In genomic region chr5:112215801-112216251, GRCm38 (mm10) we compare ENCODE assay signal across 9 mouse cellular contexts. TPM values are rescaled to one million over a fixed set of nuclear protein-coding genes. Genes with fewer than 3 reads are reported as not detected.
DNase-seq lines count a peak whose midpoint lies in the region; ATAC-seq lines count a peak whose summit lies in the region.
"Had no signal": no experiment of that assay in that cellular context is flagged by ENCODE, and none has a peak within 500 bp of the region (broad histone marks: within the 10 kb centered on the region; RNA-seq: fewer than 3 reads in every experiment).

No protein-coding gene starts in this region.

- ATAC-seq in kidney, embryonic 16.5 days (ENCODE audit: low FRiP score, low TSS enrichment): no peak
- no peak for ATAC-seq in embryonic facial prominence, embryonic 12.5 days (ENCODE audit: insufficient number of reproducible peaks, insufficient read depth, low FRiP score, low TSS enrichment)
- ATAC-seq in midbrain, embryonic 13.5 days: no peak

- H3K4me3 ChIP-seq in kidney, embryonic 16.5 days (ENCODE audit: low read length): peak overlapping the region; percentile 18
- 0 out of 2 replicates have a peak overlapping the region, but pooled peaks have one; percentile 2 for H3K4me3 ChIP-seq in embryonic facial prominence, embryonic 12.5 days
- H3K4me3 ChIP-seq in hindbrain, embryonic 10.5 days: peak overlapping the region; percentile 36
- 0 out of 2 replicates have a peak overlapping the region, but pooled peaks have one; percentile 0 for H3K4me3 ChIP-seq in midbrain, embryonic 13.5 days (replicated peaks)

- WGBS in kidney, embryonic 16.5 days: 45% methylated on average over 9 of the region's 9 CpGs
- WGBS in embryonic facial prominence, embryonic 12.5 days: 25% methylated on average over 9 of the region's 9 CpGs
- WGBS in hindbrain, embryonic 10.5 days: 25% methylated on average over 9 of the region's 9 CpGs
- 14% methylated on average over 9 of the region's 9 CpGs for WGBS in midbrain, embryonic 13.5 days

- H3K27ac ChIP-seq in kidney, embryonic 16.5 days (ENCODE audit: low read length): peak overlapping the region; percentile 68
- peak overlapping the region; percentile 52 for H3K27ac ChIP-seq in embryonic facial prominence, embryonic 12.5 days
- H3K27ac ChIP-seq in hindbrain, embryonic 10.5 days: peak overlapping the region; percentile 86
- H3K27ac ChIP-seq in midbrain, embryonic 13.5 days: peak overlapping the region; percentile 92

- peaks cover 11% of the 10 kb centered on the region for H3K4me1 ChIP-seq in kidney, embryonic 16.5 days (ENCODE audit: insufficient read depth, low read length)
- H3K4me1 ChIP-seq in embryonic facial prominence, embryonic 12.5 days: peaks cover 25% of the 10 kb centered on the region
- peaks cover 90% of the 10 kb centered on the region for H3K4me1 ChIP-seq in hindbrain, embryonic 10.5 days (replicated peaks)
- peaks cover 83% of the 10 kb centered on the region for H3K4me1 ChIP-seq in midbrain, embryonic 13.5 days (replicated peaks)

- H3K9me3 ChIP-seq in kidney, embryonic 16.5 days (ENCODE audit: low read length): no peaks in the 10 kb centered on the region
- H3K9me3 ChIP-seq in embryonic facial prominence, embryonic 12.5 days: no peaks in the 10 kb centered on the region
- no peaks in the 10 kb centered on the region for H3K9me3 ChIP-seq in hindbrain, embryonic 10.5 days
- no peaks in the 10 kb centered on the region for H3K9me3 ChIP-seq in midbrain, embryonic 13.5 days

- peak overlapping the region; percentile 36 for H3K4me2 ChIP-seq in kidney, embryonic 16.5 days (replicated peaks; ENCODE audit: low read depth, low read length)
- H3K4me2 ChIP-seq in embryonic facial prominence, embryonic 12.5 days (replicated peaks): peak overlapping the region; percentile 34
- H3K4me2 ChIP-seq in midbrain, embryonic 13.5 days (replicated peaks): peak overlapping the region; percentile 27

- no peak for DNase-seq in kidney, adult 9 months
- DNase-seq in hindbrain, embryonic 10.5 days (ENCODE audit: low spot score): peak; percentile 40
- no peak for DNase-seq in gastrocnemius, postnatal 10 days
- no peak for DNase-seq in urinary bladder, postnatal 36 days (ENCODE audit: low spot score in 2 of 2)
- DNase-seq in thymus, adult 18-20 months: no peak

- no peaks in the 10 kb centered on the region for H3K27me3 ChIP-seq in kidney, embryonic 16.5 days (ENCODE audit: insufficient read depth, low read length)
- 0 out of 2 replicates have a peak, but pooled peaks cover 3% of the 10 kb centered on the region for H3K27me3 ChIP-seq in embryonic facial prominence, embryonic 12.5 days
- H3K27me3 ChIP-seq in hindbrain, embryonic 10.5 days (ENCODE audit: insufficient read depth, poor library complexity, severe bottlenecking): no peaks in the 10 kb centered on the region
- no peaks in the 10 kb centered on the region for H3K27me3 ChIP-seq in midbrain, embryonic 13.5 days

- peak overlapping the region; percentile 55 for H3K9ac ChIP-seq in kidney, embryonic 16.5 days (replicated peaks; ENCODE audit: low read length)
- H3K9ac ChIP-seq in embryonic facial prominence, embryonic 12.5 days: peak overlapping the region; percentile 15; the same call in 1 of the 2 replicates
- H3K9ac ChIP-seq in midbrain, embryonic 13.5 days (replicated peaks): peak overlapping the region; percentile 34; the same call in 1 of the 2 replicates

- no peaks in the 10 kb centered on the region for H3K36me3 ChIP-seq in kidney, embryonic 16.5 days (ENCODE audit: insufficient read depth, low read length)
- no peaks in the 10 kb centered on the region for H3K36me3 ChIP-seq in embryonic facial prominence, embryonic 12.5 days
- H3K36me3 ChIP-seq in hindbrain, embryonic 10.5 days: peaks cover 44% of the 10 kb centered on the region
- H3K36me3 ChIP-seq in midbrain, embryonic 13.5 days: peaks cover 27% of the 10 kb centered on the region

RNA-seq across cellular contexts. Expression of gene Cryba4, which starts 36.5 kb away (rescaled TPM):
- polyA plus RNA-seq in kidney, embryonic 16.5 days (2015; fragmentation: Nextera tagmentation; extraction: Ambion mirVana): 0.58 and 0.81 TPM in 2 replicates
- 11.0 and 20.1 TPM in 2 replicates for polyA plus RNA-seq in embryonic facial prominence, embryonic 12.5 days (2016; fragmentation: Nextera tagmentation; extraction: Ambion mirVana)
- 0.35 and 1.4 TPM in 2 replicates for polyA plus RNA-seq in hindbrain, embryonic 10.5 days (2016; fragmentation: Nextera tagmentation; extraction: Ambion mirVana)
- polyA plus RNA-seq in midbrain, embryonic 13.5 days (2015; fragmentation: Nextera tagmentation; extraction: Ambion mirVana): 1.6 and 1.7 TPM in 2 replicates
- total RNA-seq in gastrocnemius, postnatal 10 days (2021): under 1 TPM; 0.33 to 0.61 TPM

RNA-seq across cellular contexts. Expression of gene Crybb1, which starts 39.8 kb away (rescaled TPM):
- 2.7 and 4.0 TPM in 2 replicates for polyA plus RNA-seq in kidney, embryonic 16.5 days (2015; fragmentation: Nextera tagmentation; extraction: Ambion mirVana)
- polyA plus RNA-seq in embryonic facial prominence, embryonic 12.5 days (2016; fragmentation: Nextera tagmentation; extraction: Ambion mirVana): 46.2 and 95.4 TPM in 2 replicates
- 0.19 and 0.42 TPM in 2 replicates for polyA plus RNA-seq in hindbrain, embryonic 10.5 days (2016; fragmentation: Nextera tagmentation; extraction: Ambion mirVana)
- polyA plus RNA-seq in midbrain, embryonic 13.5 days (2015; fragmentation: Nextera tagmentation; extraction: Ambion mirVana): 2.7 and 3.3 TPM in 2 replicates
- 1 to 10 TPM; 1.4 to 1.7 TPM for total RNA-seq in gastrocnemius, postnatal 10 days (2021)
- total RNA-seq: liver, adult 2 months had no signal
- polyA plus RNA-seq: liver, adult 2 months had no signal
